Mouse (Mus musculus): ENCODE data around the gene Hbs1l. TPM values are rescaled to one million over a fixed set of nuclear protein-coding genes. Genes with fewer than 3 reads are reported as not detected.
"Not testable (repeated sequence)": the region's sequence is repeated elsewhere in the genome, so short reads cannot be mapped to it uniquely, and the experiment has no call there.

Gene Hbs1l
- polyA plus RNA-seq, 1 experiment from 2014 or later: 97.8 TPM

DNA sequence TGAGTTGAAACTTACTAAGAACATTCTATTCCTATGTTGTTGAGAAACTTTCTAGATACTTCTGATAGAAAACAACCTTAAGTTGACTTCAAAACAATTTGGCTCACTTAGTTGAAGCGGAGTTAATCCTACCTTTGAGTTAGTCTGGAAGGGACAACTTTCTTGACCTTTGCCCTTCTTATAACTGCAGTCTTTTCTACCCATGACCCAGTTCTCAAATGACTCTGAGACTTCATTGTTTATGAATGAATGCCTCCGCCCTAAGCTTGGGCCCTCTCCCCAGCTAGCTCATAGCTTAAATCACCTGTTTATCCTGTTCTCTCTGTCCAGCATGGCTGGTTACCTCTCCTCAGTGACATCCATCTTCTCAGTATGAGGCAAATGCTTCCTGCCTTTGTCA, 73.8 kb downstream of the Hbs1l start:
- Histone ChIP-seq H3K4me1 (replicated peaks) (no peaks in the 10 kb centered on the region), H3K27me3 (no peaks in the 10 kb centered on the region), H3K9me3 (no peaks in the 10 kb centered on the region), H3K9ac (no peak overlapping the region), H3K27ac (replicated peaks) (no peak overlapping the region), H3K4me3 (no peak overlapping the region), H3K4me2 (no peak overlapping the region), H3K36me3 (peaks cover 53% of the 10 kb centered on the region)
- ATAC-seq (ENCODE audit: low read depth): no peak
- 81% methylated on average over 2 of the region's 2 CpGs for WGBS

DNA sequence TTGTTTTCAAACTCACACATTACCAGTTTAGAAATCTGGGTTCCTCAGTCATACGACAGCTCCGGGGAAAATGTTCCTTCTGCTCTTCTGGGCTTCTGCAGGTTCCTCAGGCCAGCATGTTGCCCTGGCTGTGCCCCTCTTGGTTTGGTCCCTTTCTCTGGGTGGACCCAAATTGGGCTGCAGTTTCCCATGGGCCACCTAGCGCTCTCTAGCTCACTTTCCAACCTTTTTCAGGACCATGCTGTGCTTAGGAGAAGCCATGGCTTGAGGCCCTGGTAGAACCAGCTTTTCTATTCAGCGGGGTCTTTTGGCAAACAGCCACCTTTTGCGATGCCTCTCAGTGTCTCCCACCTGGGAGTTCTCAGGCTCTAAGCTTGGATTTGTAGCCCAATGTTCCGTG, 76.5 kb downstream of the Hbs1l start:
- no peak for ATAC-seq (ENCODE audit: low read depth)
- H3K9me3 ChIP-seq: no peaks in the 10 kb centered on the region
- 93% methylated on average over 6 of the region's 6 CpGs for WGBS
- H3K27ac ChIP-seq (replicated peaks): no peak overlapping the region
- H3K4me1 ChIP-seq (replicated peaks): no peaks in the 10 kb centered on the region
- no peak overlapping the region for H3K4me3 ChIP-seq
- H3K27me3 ChIP-seq: no peaks in the 10 kb centered on the region
- H3K9ac ChIP-seq: no peak overlapping the region
- H3K4me2 ChIP-seq: no peak overlapping the region
- peaks cover 30% of the 10 kb centered on the region for H3K36me3 ChIP-seq

DNA sequence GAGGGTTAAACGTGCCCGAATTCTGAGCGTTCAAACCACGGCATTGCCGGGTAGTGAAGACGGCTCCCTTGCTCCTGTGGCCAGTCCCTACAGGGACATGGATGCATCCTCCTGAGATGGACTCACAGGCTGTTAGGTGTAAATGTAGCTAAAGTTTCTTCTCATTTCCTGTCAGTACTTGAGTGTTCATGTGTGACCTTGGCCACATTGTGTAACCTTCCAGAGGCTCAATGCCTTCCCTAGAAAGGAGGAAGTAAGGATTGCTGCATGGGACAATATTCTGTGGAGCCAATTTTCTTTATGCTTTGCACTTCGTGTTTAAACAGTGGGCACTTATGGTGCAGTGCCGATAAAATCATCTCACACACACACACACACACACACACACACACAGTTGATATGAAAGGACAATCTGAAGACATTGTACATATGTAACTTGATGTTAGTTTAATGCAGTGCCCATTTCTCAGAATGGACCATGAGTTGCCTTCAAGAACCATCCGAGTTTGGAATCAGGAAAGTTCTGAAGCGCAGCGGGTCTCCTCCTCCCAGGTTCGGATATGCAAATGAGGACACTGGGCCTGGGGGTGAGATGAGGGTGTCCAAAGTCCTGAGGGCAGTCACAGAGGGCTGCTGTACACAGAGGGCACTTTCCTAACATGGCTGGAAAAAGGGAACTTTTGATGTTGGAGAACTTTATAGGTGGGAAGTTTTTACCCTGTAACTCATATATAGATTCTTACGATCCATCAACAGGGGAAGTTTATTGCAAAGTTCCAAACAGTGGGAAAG, 81.1 kb downstream of the Hbs1l start, which contains the start of gene Aldh8a1:
TSS of gene Aldh8a1 (plus strand) at position 610 of the 792 bp plus-strand sequence.
- Histone ChIP-seq H3K9me3 (no peaks in the 10 kb centered on the region), H3K36me3 (no peaks in the 10 kb centered on the region), H3K27me3 (no peaks in the 10 kb centered on the region), H3K4me2 (no peak within 1 kb of the TSS), H3K4me3 (no peak within 1 kb of the TSS), H3K27ac (replicated peaks) (no peak within 1 kb of the TSS), H3K9ac (no peak within 1 kb of the TSS), H3K4me1 (replicated peaks) (no peaks in the 10 kb centered on the region)
- 87% methylated on average over 13 of the region's 13 CpGs for WGBS
- no peak for ATAC-seq (ENCODE audit: low read depth)

DNA sequence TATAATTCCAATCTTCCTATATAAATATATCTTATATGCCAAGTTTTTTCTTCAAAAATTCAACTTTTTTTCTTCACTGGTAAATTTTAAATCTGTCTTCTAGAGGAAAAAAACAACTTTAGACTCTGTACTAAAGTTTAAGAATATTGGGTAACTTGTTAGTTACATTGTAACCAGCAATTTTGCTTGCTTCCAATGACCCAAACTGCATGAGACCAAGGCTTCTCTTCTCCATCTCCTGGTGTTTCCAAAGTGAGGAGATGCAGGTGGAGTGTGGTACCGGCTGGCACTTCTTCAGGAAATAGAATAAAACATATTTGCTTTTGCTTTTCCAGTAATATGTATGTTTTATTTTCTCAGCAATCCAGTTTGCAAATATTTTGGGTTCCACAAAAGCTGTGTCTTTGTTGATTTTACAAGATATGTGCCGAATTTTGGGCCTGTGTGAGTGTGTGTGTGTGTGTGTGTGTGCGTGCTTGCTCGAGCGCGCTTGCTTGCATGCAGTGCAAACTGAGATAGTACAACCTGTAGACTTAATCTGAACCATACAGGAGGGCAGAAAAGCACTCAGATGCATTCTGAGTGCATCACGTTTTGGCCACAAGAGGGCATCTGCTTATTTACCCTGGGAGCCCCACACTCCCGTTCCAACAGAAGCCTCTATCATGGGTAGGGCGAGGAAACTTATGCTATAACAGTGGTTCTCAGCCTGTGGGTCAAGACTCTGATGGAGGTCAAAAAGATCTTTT, 82.6 kb downstream of the Hbs1l start:
- no peak overlapping the region for H3K27ac ChIP-seq (replicated peaks)
- H3K9ac ChIP-seq: no peak overlapping the region
- H3K4me3 ChIP-seq: no peak overlapping the region
- H3K27me3 ChIP-seq: no peaks in the 10 kb centered on the region
- ATAC-seq (ENCODE audit: low read depth): no peak
- no peaks in the 10 kb centered on the region for H3K36me3 ChIP-seq
- no peaks in the 10 kb centered on the region for H3K9me3 ChIP-seq
- no peaks in the 10 kb centered on the region for H3K4me1 ChIP-seq (replicated peaks)
- WGBS: 73% methylated on average over 9 of the region's 9 CpGs
- no peak overlapping the region for H3K4me2 ChIP-seq

DNA sequence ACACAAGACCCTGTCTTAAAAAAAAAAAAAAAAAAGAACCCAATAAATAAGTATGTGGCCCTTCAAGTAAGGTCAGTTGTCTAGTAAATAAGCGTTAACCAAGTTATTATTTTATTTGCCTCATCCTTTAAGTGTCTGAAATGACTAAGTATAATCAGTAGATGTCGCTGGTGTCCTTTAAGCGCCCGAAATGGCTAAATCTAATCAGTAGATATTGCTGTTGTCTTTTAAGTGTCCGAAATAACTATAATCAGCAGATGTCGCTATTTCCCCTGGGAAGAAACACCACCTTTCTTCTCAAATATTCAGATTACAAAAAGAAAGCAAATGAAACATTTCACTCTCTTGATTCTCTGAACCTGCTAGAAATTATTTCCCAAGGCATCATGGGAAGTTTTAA, 87.1 kb downstream of the Hbs1l start:
- ATAC-seq (ENCODE audit: low read depth): no peak
- 27% methylated on average over 6 of the region's 6 CpGs for WGBS

DNA sequence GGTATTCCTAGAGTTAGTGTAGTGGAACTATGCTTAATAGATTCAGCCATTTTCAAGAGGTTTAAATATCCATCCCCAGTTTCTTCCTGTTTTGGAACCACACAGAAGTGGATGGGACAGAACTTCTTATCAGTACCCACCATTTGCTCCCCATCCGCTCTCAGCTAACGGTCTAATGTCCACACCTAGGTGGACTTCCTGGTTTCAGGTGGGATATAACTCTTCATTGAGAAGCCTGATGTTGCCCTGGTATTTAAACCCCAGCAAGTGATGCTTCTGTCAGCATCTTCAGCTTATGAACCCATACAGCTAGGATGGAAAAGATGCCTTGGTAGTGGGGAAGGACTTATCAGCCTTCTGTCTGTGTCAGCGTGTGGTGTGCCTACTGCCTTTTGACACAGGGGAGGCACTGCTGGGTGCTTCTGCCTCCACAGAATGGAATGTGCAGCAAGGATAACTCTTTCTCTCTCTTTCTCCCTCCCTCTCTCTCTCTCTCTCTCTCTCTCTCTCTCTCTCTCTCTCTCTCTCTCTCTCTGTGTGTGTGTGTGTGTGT, 89.4 kb downstream of the Hbs1l start:
- H3K27me3 ChIP-seq: no peaks in the 10 kb centered on the region
- no peaks in the 10 kb centered on the region for H3K36me3 ChIP-seq
- H3K9ac ChIP-seq: no peak overlapping the region
- 80% methylated on average over 3 of the region's 3 CpGs for WGBS
- no peak overlapping the region for H3K4me2 ChIP-seq
- no peaks in the 10 kb centered on the region for H3K4me1 ChIP-seq (replicated peaks)
- no peak overlapping the region for H3K4me3 ChIP-seq
- no peaks in the 10 kb centered on the region for H3K9me3 ChIP-seq
- H3K27ac ChIP-seq (replicated peaks): no peak overlapping the region
- ATAC-seq (ENCODE audit: low read depth): no peak

More for the DNA sequence above, 87.1 kb downstream of the Hbs1l start:
- Histone ChIP-seq H3K4me3 (no peak overlapping the region), H3K9me3 (no peaks in the 10 kb centered on the region), H3K4me1 (replicated peaks) (no peaks in the 10 kb centered on the region), H3K4me2 (no peak overlapping the region), H3K9ac (no peak overlapping the region), H3K27me3 (no peaks in the 10 kb centered on the region), H3K36me3 (no peaks in the 10 kb centered on the region), H3K27ac (replicated peaks) (no peak overlapping the region)

DNA sequence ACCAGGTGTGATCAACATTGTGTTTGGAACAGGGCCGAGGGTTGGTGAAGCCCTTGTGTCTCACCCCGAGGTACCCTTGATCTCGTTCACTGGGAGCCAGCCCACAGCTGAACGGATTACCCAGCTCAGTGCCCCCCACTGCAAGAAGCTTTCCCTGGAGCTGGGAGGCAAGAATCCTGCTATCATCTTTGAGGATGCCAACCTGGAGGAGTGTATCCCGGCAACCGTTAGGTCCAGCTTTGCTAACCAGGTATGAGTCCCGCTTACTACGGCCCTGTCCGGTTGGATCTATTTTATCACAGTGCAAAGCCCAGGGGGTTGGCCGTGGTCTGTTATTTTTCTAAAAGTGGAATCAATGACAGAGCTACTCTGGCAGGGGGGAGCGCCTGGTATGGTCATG, 93.3 kb downstream of the Hbs1l start:
- Histone ChIP-seq H3K4me1 (replicated peaks) (no peaks in the 10 kb centered on the region), H3K27me3 (no peaks in the 10 kb centered on the region), H3K9ac (no peak overlapping the region), H3K4me3 (no peak overlapping the region), H3K4me2 (no peak overlapping the region), H3K27ac (replicated peaks) (no peak overlapping the region), H3K9me3 (no peaks in the 10 kb centered on the region), H3K36me3 (no peaks in the 10 kb centered on the region)
- no peak for ATAC-seq (ENCODE audit: low read depth)
- 88% methylated on average over 11 of the region's 11 CpGs for WGBS

DNA sequence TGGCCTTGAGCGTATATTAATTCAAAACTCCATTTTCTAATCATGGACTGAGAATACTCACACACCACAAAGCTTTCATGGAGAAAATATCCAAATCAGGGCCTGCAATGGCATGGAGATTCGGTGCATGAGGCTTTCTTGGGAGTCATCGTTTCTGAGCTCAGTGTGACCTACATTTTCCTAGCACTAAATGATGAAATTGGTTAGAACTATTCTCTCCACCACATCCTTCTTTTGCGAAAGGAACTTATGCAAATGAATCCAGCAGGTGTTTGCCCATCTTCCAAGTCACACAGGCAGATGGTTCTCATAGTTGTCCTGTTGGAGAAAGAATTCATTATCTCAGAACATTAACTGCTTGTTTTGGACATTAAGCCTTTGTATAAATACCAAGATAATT, 94.7 kb downstream of the Hbs1l start:
- no peak overlapping the region for H3K4me2 ChIP-seq
- H3K27me3 ChIP-seq: no peaks in the 10 kb centered on the region
- no peak overlapping the region for H3K4me3 ChIP-seq
- no peak overlapping the region for H3K9ac ChIP-seq
- WGBS: 88% methylated on average over 4 of the region's 4 CpGs
- H3K27ac ChIP-seq (replicated peaks): no peak overlapping the region
- no peak for ATAC-seq (ENCODE audit: low read depth)
- H3K36me3 ChIP-seq: no peaks in the 10 kb centered on the region
- no peaks in the 10 kb centered on the region for H3K4me1 ChIP-seq (replicated peaks)
- H3K9me3 ChIP-seq: no peaks in the 10 kb centered on the region

DNA sequence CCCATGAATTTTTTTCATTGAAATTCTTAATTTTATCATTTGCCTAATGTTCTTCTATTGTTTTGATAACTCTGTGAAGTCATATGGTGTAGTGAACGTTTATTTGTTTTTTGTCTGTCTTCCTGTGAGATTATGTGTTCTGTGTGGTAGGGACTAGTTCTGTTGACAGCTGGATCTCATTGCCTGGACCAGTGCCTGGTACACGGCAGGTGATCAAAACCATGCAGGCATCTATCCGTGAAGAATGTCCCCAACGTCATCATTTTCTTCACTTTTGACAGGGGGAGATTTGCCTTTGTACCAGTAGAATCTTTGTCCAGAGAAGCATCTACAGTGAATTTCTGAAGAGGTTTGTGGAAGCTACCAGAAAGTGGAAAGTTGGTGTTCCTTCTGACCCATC, 95.5 kb downstream of the Hbs1l start:
- Histone ChIP-seq H3K27me3 (no peaks in the 10 kb centered on the region), H3K9ac (no peak overlapping the region), H3K27ac (replicated peaks) (no peak overlapping the region), H3K4me2 (no peak overlapping the region), H3K9me3 (no peaks in the 10 kb centered on the region), H3K36me3 (no peaks in the 10 kb centered on the region), H3K4me1 (replicated peaks) (no peaks in the 10 kb centered on the region), H3K4me3 (no peak overlapping the region)
- ATAC-seq (ENCODE audit: low read depth): no peak
- 76% methylated on average over 4 of the region's 4 CpGs for WGBS

DNA sequence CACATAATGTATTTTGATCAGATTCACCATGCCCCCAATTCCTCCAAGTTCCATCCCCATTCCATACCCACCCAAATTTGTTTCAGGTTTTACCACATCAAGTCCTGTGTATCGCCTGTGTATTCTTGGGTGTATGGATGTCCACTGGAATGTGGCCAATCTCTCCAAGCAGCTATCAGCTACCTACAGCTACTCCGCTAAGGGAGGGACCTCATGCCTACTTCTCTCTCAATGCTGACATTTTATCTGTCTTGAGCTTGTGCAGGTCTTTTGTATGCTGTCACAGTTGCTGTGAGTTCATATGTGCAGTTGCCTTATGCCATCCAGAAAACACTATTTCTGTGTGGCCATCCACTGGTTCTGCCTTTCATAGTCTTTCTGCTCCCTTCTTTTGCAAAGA, 97.6 kb downstream of the Hbs1l start:
- no peaks in the 10 kb centered on the region for H3K9me3 ChIP-seq
- no peaks in the 10 kb centered on the region for H3K4me1 ChIP-seq (replicated peaks)
- no peak overlapping the region for H3K9ac ChIP-seq
- H3K4me2 ChIP-seq: no peak overlapping the region
- H3K36me3 ChIP-seq: no peaks in the 10 kb centered on the region
- H3K27ac ChIP-seq (replicated peaks): no peak overlapping the region
- WGBS: 90% methylated on average over 2 of the region's 2 CpGs
- no peak overlapping the region for H3K4me3 ChIP-seq
- ATAC-seq (ENCODE audit: low read depth): no peak
- H3K27me3 ChIP-seq: no peaks in the 10 kb centered on the region

DNA sequence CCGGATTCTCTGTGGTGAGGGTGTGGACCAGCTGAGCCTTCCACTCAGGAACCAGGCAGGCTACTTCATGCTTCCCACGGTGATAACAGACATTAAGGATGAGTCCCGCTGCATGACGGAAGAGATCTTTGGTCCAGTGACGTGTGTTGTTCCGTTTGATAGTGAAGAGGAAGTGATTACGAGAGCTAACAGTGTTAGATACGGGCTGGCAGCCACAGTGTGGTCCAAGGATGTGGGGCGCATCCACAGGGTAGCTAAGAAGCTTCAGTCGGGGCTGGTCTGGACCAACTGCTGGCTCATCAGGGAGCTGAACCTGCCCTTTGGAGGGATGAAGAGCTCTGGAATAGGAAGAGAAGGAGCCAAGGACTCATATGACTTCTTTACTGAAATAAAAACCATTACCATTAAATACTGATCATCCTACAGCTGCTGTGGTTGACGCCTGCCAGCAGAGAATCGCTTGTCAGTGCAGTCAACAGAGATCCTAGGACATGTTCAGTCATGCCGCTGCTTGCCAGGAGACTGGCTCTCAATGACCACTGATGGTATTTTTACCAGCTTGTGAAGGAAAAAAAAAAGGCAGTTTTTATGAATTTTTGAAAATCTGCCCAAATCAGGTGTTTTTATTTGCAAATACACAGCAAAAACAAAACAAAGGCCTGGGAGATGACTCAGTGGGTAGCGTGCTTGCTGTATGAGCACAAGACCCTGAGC, 99.8 kb downstream of the Hbs1l start:
- Histone ChIP-seq H3K4me2 (no peak overlapping the region), H3K4me1 (replicated peaks) (no peaks in the 10 kb centered on the region), H3K9ac (no peak overlapping the region), H3K27me3 (no peaks in the 10 kb centered on the region), H3K27ac (replicated peaks) (no peak overlapping the region), H3K4me3 (no peak overlapping the region), H3K36me3 (no peaks in the 10 kb centered on the region), H3K9me3 (no peaks in the 10 kb centered on the region)
- ATAC-seq (ENCODE audit: low read depth): no peak
- 90% methylated on average over 14 of the region's 14 CpGs for whole genome bisulfite sequencing

DNA sequence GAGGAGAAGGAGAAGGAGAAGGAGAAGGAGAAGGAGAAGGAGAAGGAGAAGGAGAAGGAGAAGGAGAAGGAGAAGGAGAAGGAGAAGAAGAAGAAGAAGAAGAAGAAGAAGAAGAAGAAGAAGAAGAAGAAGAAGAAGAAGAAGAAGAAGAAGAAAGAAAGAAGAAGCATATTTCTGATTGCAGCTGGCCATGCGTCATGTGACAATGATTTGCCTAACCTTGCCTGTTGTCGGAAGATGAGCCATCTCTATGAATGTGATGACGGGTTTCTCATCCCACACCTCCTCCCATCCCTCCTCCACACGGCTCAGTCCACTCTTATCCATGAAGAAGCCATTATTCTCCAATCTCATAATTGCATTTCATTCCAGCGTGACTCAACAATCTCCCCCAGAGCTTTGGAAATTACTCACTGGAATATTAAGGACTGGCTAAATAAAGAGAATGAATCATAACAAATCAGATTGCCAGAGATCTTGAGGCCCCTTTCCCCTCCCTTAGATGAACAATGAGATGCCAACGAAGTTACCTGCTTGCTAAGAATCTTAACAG, 103.2 kb downstream of the Hbs1l start:
- not testable (repeated sequence) for H3K36me3 ChIP-seq; H3K27ac ChIP-seq (replicated peaks); ATAC-seq (ENCODE audit: low read depth); H3K4me2 ChIP-seq; H3K27me3 ChIP-seq; H3K9ac ChIP-seq; H3K9me3 ChIP-seq; H3K4me1 ChIP-seq (replicated peaks); H3K4me3 ChIP-seq
- 78% methylated on average over 6 of the region's 6 CpGs for WGBS
